Mouse (Mus musculus): ENCODE data around the gene Klhl10.

Klhl10 gene

GRCm38 (mm10) chr11:100441797-100442196 is at the start of gene Klhl10, which contains the start of gene Nt5c3b:
Gene Klhl10 (plus strand): TSS chr11:100441917.
Gene Nt5c3b (minus strand): TSS chr11:100441808.
- DNase-seq (ENCODE audit: low read depth, low spot score), result no peak

- no peak for DNase-seq (ENCODE audit: low read depth, low spot score)
These were observed 48.8 kb upstream of the Klhl10 start for GRCm38 (mm10) chr11:100392958-100393357.

- peak; percentile 75 for DNase-seq (ENCODE audit: low read depth, low spot score)
These were observed 48.0 kb upstream of the Klhl10 start for GRCm38 (mm10) chr11:100393733-100394132.

- no peak for DNase-seq (ENCODE audit: low read depth, low spot score)
These were observed 47.2 kb upstream of the Klhl10 start for GRCm38 (mm10) chr11:100394353-100395074.

GRCm38 (mm10) chr11:100395200-100395599 is 46.5 kb upstream of the Klhl10 start:
- DNase-seq (ENCODE audit: low read depth, low spot score), result no peak

- no peak for DNase-seq (ENCODE audit: low read depth, low spot score)
These were observed 45.7 kb upstream of the Klhl10 start for GRCm38 (mm10) chr11:100395861-100396631.

GRCm38 (mm10) chr11:100396886-100397599 is 44.7 kb upstream of the Klhl10 start:
- DNase-seq (ENCODE audit: low read depth, low spot score), result no peak

- peak; percentile 99 for DNase-seq (ENCODE audit: low read depth, low spot score)
These were observed 43.9 kb upstream of the Klhl10 start, which contains the start of gene Jup for GRCm38 (mm10) chr11:100397600-100398389. Gene Jup (minus strand): TSS chr11:100397763.

GRCm38 (mm10) chr11:100398517-100398916 is 43.2 kb upstream of the Klhl10 start:
- DNase-seq (ENCODE audit: low read depth, low spot score), result no peak

GRCm38 (mm10) chr11:100399320-100399719 is 42.4 kb upstream of the Klhl10 start:
- DNase-seq (ENCODE audit: low read depth, low spot score), result no peak

GRCm38 (mm10) chr11:100399727-100400538 is 41.8 kb upstream of the Klhl10 start:
- no peak for DNase-seq (ENCODE audit: low read depth, low spot score)

GRCm38 (mm10) chr11:100400842-100401241 is 40.9 kb upstream of the Klhl10 start:
- DNase-seq (ENCODE audit: low read depth, low spot score), result no peak

GRCm38 (mm10) chr11:100402240-100402639 is 39.5 kb upstream of the Klhl10 start:
- DNase-seq (ENCODE audit: low read depth, low spot score), result no peak

- no peak for DNase-seq (ENCODE audit: low read depth, low spot score)
These were observed 39.0 kb upstream of the Klhl10 start for GRCm38 (mm10) chr11:100402682-100403081.

GRCm38 (mm10) chr11:100403445-100404134 is 38.1 kb upstream of the Klhl10 start:
- no peak for DNase-seq (ENCODE audit: low read depth, low spot score)

- no peak for DNase-seq (ENCODE audit: low read depth, low spot score)
These were observed 37.2 kb upstream of the Klhl10 start for GRCm38 (mm10) chr11:100404456-100405074.

GRCm38 (mm10) chr11:100406273-100406672 is 35.4 kb upstream of the Klhl10 start:
- DNase-seq (ENCODE audit: low read depth, low spot score), result no peak

GRCm38 (mm10) chr11:100406995-100407705 is 34.6 kb upstream of the Klhl10 start:
- DNase-seq (ENCODE audit: low read depth, low spot score), result no peak
